Mouse (Mus musculus) heart, postnatal 4 days (tissue): ENCODE data around the gene Myf5. TPM values are rescaled to one million over a fixed set of nuclear protein-coding genes. Genes with fewer than 3 reads are reported as not detected.

Experiments
- microRNA-seq, 2 experiments: library from miRNA; unstranded; fragments of <30 nt; microRNA quantifications; one replicate each; pipeline ENCODE4 v1.2.0; 2021 to 2022
- total RNA-seq, 2 experiments: library from RNA; stranded (reverse); gene quantifications; 2 replicates each; pipeline ENCODE4 v1.2.3; 2021

Myf5 gene
- total RNA-seq, 2 experiments from 2014 or later = not detected

Small RNAs within 50 kb of the gene (microRNA-seq; reads per million reads assigned to microRNA genes)
- 0 reads per million in 2 experiments for gene Gm44403

Other genes with a start within 250 kb of the Myf5 start
- gene Lin7a, start 214.4 kb downstream of the Myf5 start, total RNA-seq = 1 to 10 TPM; 1.5 TPM
- gene Myf6, start 8.6 kb upstream of the Myf5 start, total RNA-seq = under 1 TPM in 1 of 2 experiments, not detected in 1; 0.20 TPM
- gene Ptprq, start 233.9 kb upstream of the Myf5 start, total RNA-seq = under 1 TPM; 0.19 to 0.38 TPM